Mouse (Mus musculus) midbrain, embryonic 16.5 days (tissue): ENCODE data around the gene Psme1. TPM values are rescaled to one million over a fixed set of nuclear protein-coding genes. Genes with fewer than 3 reads are reported as not detected.

Source experiments
- ATAC-seq: fragments of 200-750 bp; cut with Nextera tagmentation; 2 replicates; pipeline ENCODE4 v1.8.0; 2017; ENCODE audit warnings: moderate TSS enrichment
- H3K27ac ChIP-seq: fragments of 300-500 bp; sonication (generic); 2 replicates; pipeline ENCODE4 v1.5.1; 2014; ENCODE audit warnings: mild to moderate bottlenecking, low read length, mixed read lengths
- H3K27me3 ChIP-seq: fragments of 300-500 bp; sonication (generic); 2 replicates; pipeline ENCODE4 v1.6.1; 2014; ENCODE audit warnings: low read depth, low read length, mixed read lengths; ENCODE audit not compliant: control insufficient read depth, insufficient read depth
- H3K36me3 ChIP-seq: fragments of 300-500 bp; sonication (generic); 2 replicates; pipeline ENCODE4 v1.6.1; 2014; ENCODE audit warnings: mild to moderate bottlenecking, low read length, moderate library complexity, mixed read lengths; ENCODE audit not compliant: control insufficient read depth, insufficient read depth
- H3K4me1 ChIP-seq: fragments of 300-500 bp; sonication (generic); 2 replicates; pipeline ENCODE4 v1.6.1; 2014; ENCODE audit warnings: mild to moderate bottlenecking, low read length, mixed read lengths; ENCODE audit not compliant: control insufficient read depth, insufficient read depth
- H3K4me2 ChIP-seq: fragments of 300-500 bp; sonication (generic); 2 replicates; pipeline ENCODE4 v1.6.1; 2014; ENCODE audit warnings: mild to moderate bottlenecking, low read length, mixed read lengths
- H3K4me3 ChIP-seq: fragments of 300-500 bp; sonication (generic); 2 replicates; pipeline ENCODE4 v1.5.1; 2014; ENCODE audit warnings: low read depth, mild to moderate bottlenecking, low read length, moderate library complexity, mixed read lengths
- H3K9ac ChIP-seq: fragments of 300-500 bp; sonication (generic); 2 replicates; pipeline ENCODE4 v1.6.1; 2014; ENCODE audit warnings: low read depth, low read length, mixed read lengths
- H3K9me3 ChIP-seq: fragments of 300-500 bp; sonication (generic); replicated peaks from 2 replicates; pipeline ENCODE4 v1.6.1; 2014; ENCODE audit warnings: mild to moderate bottlenecking, low read length, mixed read lengths; ENCODE audit not compliant: control insufficient read depth, poor library complexity, severe bottlenecking
- whole genome bisulfite sequencing: fragments of 180-500 bp; shearing (Covaris S2); extraction: QIAGEN DNeasy Blood & Tissue Kit; methylation state at CpG from one replicate; pipeline ENCODE4 v1.1.7; 2014; 5-methylcytosine and 5-hydroxymethylcytosine counted together
- polyA plus RNA-seq: library from polyadenylated mRNA; unstranded; fragments of >200 nt; fragmentation: Nextera tagmentation; extraction: Ambion mirVana; gene quantifications from 2 replicates; pipeline ENCODE4 v1.2.1, GENCODE M21; 2015

Psme1 gene
- polyA plus RNA-seq, 1 experiment from 2014 or later, result 262 TPM

- no peak overlapping the region for H3K9ac ChIP-seq
- H3K27ac ChIP-seq, result no peak overlapping the region
- no peaks in the 10 kb centered on the region for H3K4me1 ChIP-seq
- H3K36me3 ChIP-seq, result peaks cover 18% of the 10 kb centered on the region
- H3K27me3 ChIP-seq, result no peaks in the 10 kb centered on the region
- WGBS, result 89% methylated on average over 8 of the region's 8 CpGs
- H3K4me2 ChIP-seq, result no peak overlapping the region
- H3K9me3 ChIP-seq, result no peaks in the 10 kb centered on the region
- H3K4me3 ChIP-seq, result no peak overlapping the region
- ATAC-seq, result no peak
Measured at GRCm38 (mm10) chr14:55551794-55552193, 26.1 kb upstream of the Psme1 start.

DNA sequence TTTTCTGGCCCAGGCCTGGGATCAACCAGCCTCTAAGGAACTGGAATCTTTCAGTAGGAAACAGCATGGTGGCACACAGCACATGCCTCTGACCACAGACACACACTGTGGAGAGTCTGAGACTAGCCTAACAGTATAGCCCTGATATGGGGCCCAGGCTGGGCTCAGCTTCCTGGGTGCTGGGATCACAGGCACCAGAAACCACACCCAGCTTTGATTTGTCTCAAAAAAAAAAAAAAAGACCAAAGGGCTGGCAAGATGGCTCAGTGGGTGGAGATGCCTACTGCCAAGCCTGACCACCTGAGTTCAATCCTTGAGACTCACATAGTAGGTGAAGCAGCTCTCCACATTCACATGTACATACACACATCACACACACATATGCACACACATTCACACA is 23.3 kb upstream of the Psme1 start:
- H3K27ac ChIP-seq, result no peak overlapping the region
- H3K4me3 ChIP-seq, result no peak overlapping the region
- H3K27me3 ChIP-seq, result no peaks in the 10 kb centered on the region
- H3K4me2 ChIP-seq, result no peak overlapping the region
- ATAC-seq, result no peak
- H3K9me3 ChIP-seq, result no peaks in the 10 kb centered on the region
- no peak overlapping the region for H3K9ac ChIP-seq
- peaks cover 5% of the 10 kb centered on the region; the same call in 1 of the 2 replicates for H3K4me1 ChIP-seq
- no peaks in the 10 kb centered on the region for H3K36me3 ChIP-seq

DNA sequence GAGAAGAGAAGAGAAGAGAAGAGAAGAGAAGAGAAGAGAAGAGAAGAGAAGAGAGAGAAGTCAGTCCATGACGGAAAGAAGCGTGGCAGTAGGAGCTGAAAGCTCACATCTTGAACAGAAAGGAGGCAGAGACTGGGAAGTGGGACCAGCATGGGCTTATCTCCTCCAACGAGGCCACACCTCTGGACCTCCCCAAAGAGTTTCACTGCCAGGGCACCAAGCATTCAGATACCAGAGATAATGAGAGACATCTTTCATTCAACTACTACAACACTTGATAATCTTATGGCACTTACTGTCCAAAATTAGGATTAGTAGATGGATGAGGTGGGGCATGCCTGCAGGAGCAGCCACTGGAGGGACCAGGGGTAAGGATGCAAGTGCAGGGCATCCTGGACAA is 22.1 kb upstream of the Psme1 start:
- no peaks in the 10 kb centered on the region for H3K9me3 ChIP-seq
- no peak overlapping the region for H3K4me2 ChIP-seq
- H3K36me3 ChIP-seq, result no peaks in the 10 kb centered on the region
- WGBS, result 87% methylated on average over 3 of the region's 3 CpGs
- no peak overlapping the region for H3K27ac ChIP-seq
- no peak overlapping the region for H3K4me3 ChIP-seq
- H3K4me1 ChIP-seq, result peaks cover 5% of the 10 kb centered on the region; the same call in 1 of the 2 replicates
- no peaks in the 10 kb centered on the region for H3K27me3 ChIP-seq
- no peak overlapping the region for H3K9ac ChIP-seq
- no peak for ATAC-seq

DNA sequence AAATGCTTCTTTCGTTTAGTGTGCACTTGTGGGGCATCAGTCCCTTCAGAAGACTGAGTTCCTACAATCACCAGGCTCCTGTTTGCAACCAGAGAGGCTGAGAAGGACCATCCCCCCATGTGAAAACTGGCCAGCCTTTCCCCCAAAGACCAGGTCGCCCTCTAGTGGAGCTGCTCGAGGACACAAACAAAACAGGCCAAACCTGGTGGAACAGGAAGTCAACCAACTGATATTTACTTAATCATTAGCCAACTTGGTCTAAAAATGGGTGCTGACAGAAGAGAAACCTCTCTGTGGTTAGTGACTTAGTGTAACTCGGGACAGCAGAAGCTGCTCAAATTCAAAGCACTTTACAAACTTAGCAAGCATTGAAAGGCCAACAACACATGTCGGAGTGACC is 20.9 kb upstream of the Psme1 start:
- Histone ChIP-seq H3K27me3 (no peaks in the 10 kb centered on the region), H3K4me3 (no peak overlapping the region), H3K27ac (no peak overlapping the region), H3K9ac (no peak overlapping the region), H3K4me2 (no peak overlapping the region), H3K4me1 (peaks cover 15% of the 10 kb centered on the region), H3K9me3 (no peaks in the 10 kb centered on the region), H3K36me3 (no peaks in the 10 kb centered on the region)
- 30% methylated on average over 5 of the region's 5 CpGs for WGBS
- no peak for ATAC-seq

- Histone ChIP-seq H3K36me3 (no peaks in the 10 kb centered on the region), H3K4me2 (no peak overlapping the region), H3K9ac (no peak overlapping the region), H3K4me1 (peaks cover 20% of the 10 kb centered on the region), H3K27me3 (no peaks in the 10 kb centered on the region), H3K27ac (no peak overlapping the region), H3K4me3 (no peak overlapping the region), H3K9me3 (no peaks in the 10 kb centered on the region)
- ATAC-seq, result no peak
- 90% methylated on average over 3 of the region's 3 CpGs for WGBS
Measured at GRCm38 (mm10) chr14:55557587-55557986, 20.3 kb upstream of the Psme1 start.

GRCm38 (mm10) chr14:55558740-55559448 is 19.0 kb upstream of the Psme1 start:
- H3K36me3 ChIP-seq, result no peaks in the 10 kb centered on the region
- H3K4me1 ChIP-seq, result peaks cover 20% of the 10 kb centered on the region
- H3K27ac ChIP-seq, result no peak overlapping the region
- no peaks in the 10 kb centered on the region for H3K9me3 ChIP-seq
- 56% methylated on average over 6 of the region's 6 CpGs for WGBS
- ATAC-seq, result no peak
- H3K9ac ChIP-seq, result no peak overlapping the region
- peak overlapping the region; percentile 68 for H3K4me2 ChIP-seq
- peak overlapping the region; percentile 62 for H3K4me3 ChIP-seq
- no peaks in the 10 kb centered on the region for H3K27me3 ChIP-seq

DNA sequence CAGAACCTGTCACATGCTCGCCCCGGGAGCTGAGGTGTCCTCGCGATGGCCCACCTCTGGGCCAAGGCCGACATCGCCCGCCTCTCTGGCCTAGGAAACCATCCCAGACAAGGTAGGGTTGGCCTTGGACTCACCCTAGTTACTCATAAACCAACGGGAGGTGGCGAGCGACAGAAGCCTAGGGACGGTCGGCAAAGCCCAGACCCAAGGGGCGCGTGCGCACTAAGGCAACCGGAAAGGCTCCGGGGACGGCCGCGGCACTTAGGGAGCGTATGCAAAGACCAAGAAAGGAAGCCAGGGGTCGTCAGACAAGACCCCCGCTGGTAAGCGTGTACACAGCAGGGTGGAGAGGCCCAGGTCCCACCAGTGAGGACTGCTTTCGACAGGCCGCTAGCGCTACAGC is 18.1 kb upstream of the Psme1 start, which contains the start of gene Dcaf11:
Dcaf11 (plus strand) TSS at position 208 of the 403 bp plus-strand sequence.
- peak; percentile 83 for ATAC-seq
- Histone ChIP-seq H3K36me3 (peaks cover 8% of the 10 kb centered on the region), H3K9me3 (no peaks in the 10 kb centered on the region), H3K27ac (peak within 1 kb of the TSS; percentile 99), H3K9ac (peak within 1 kb of the TSS; percentile 90), H3K4me1 (peaks cover 20% of the 10 kb centered on the region), H3K4me3 (peak within 1 kb of the TSS; percentile 62), H3K4me2 (peak within 1 kb of the TSS; percentile 68), H3K27me3 (no peaks in the 10 kb centered on the region)
- under 1% methylated on average over 27 of the region's 27 CpGs for WGBS

DNA sequence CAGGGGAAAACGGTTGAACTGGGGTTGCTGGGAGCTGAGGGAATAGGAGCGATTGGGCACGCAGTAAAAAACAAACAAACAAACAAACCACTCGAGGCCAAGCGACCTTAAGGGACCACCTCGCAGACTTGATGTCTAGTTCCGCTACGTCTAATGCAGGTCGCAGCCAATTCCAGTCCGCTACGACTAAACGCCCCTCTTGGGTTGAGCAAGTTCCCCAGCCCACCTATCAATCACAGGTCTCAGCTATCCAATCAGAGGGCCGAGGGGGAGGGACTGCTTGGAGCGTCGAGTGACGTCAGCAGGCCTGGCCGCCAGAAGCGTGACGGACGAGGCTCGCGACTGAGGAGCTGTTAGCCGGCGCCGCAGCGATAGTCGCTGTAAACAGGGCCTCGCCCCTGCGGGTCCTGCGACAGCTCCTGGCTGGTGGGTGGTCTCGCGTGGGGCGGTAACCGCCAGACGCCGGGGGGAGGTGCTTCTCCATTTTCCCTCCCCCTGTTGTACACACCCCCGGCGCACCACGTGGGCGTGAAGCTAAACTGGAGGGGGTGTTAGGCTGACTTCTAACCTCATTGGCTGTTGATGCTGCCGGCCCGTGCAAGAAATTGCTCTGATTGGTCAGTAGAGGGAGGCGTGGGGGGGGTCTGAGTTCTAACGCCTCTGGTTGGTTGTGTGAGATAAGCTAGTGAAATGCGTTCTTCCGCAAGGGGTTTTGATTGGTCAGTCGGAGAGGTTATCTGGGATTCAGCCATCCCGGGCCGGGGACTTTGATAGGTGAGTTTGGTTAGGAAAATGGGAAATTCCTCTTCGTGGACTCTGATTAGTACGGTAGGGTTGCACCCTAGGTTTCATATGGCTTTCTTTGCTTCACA is 17.5 kb upstream of the Psme1 start, which contains the start of gene A730061H03Rik:
A730061H03Rik (minus strand) TSS at position 205 of the 872 bp plus-strand sequence.
- peak; percentile 98 for ATAC-seq
- H3K9me3 ChIP-seq, result no peaks in the 10 kb centered on the region
- H3K27me3 ChIP-seq, result no peaks in the 10 kb centered on the region
- under 1% methylated on average over 51 of the region's 51 CpGs for WGBS
- peak within 1 kb of the TSS; percentile 90 for H3K9ac ChIP-seq
- H3K4me2 ChIP-seq, result peak within 1 kb of the TSS; percentile 68
- H3K4me1 ChIP-seq, result peaks cover 20% of the 10 kb centered on the region
- H3K4me3 ChIP-seq, result peak within 1 kb of the TSS; percentile 62
- peak within 1 kb of the TSS; percentile 99 for H3K27ac ChIP-seq
- H3K36me3 ChIP-seq, result peaks cover 13% of the 10 kb centered on the region

- Histone ChIP-seq H3K27me3 (no peaks in the 10 kb centered on the region), H3K4me1 (peaks cover 20% of the 10 kb centered on the region), H3K4me2 (no peak overlapping the region), H3K9ac (no peak overlapping the region), H3K27ac (no peak overlapping the region), H3K9me3 (no peaks in the 10 kb centered on the region), H3K4me3 (no peak overlapping the region), H3K36me3 (peaks cover 18% of the 10 kb centered on the region)
- 87% methylated on average over 10 of the region's 10 CpGs for WGBS
- ATAC-seq, result no peak
Measured at GRCm38 (mm10) chr14:55561860-55562259, 16.1 kb upstream of the Psme1 start.
